42 mouse cellular contexts compared by ENCODE assay signal in genomic region chr2:34794511-34794910, GRCm38 (mm10). TPM values are rescaled to one million over a fixed set of nuclear protein-coding genes. Genes with fewer than 3 reads are reported as not detected.
"Had no signal": no experiment of that assay in that cellular context is flagged by ENCODE, and none has a peak within 500 bp of the region (broad histone marks: within the 10 kb centered on the region; RNA-seq: fewer than 3 reads in every experiment).

No protein-coding gene starts in this region.

- H3K36me3 ChIP-seq: midbrain, embryonic 15.5 days had no signal

- H3K9me3 ChIP-seq: limb, embryonic 10.5 days; limb, embryonic 12.5 days; limb, embryonic 13.5 days; limb, embryonic 15.5 days; liver, embryonic 12.5 days; liver, embryonic 13.5 days; liver, embryonic 15.5 days; lung, embryonic 15.5 days; midbrain, embryonic 10.5 days; midbrain, embryonic 12.5 days; midbrain, embryonic 13.5 days; midbrain, embryonic 15.5 days; neural tube, embryonic 12.5 days had no signal

- ATAC-seq: liver, embryonic 12.5 days; liver, postnatal 0 days; lung, postnatal 0 days; midbrain, embryonic 13.5 days; midbrain, embryonic 15.5 days; midbrain, embryonic 16.5 days had no signal

- H3K27me3 ChIP-seq: limb, embryonic 12.5 days; limb, embryonic 13.5 days; limb, embryonic 15.5 days; liver, embryonic 12.5 days; liver, embryonic 13.5 days; liver, embryonic 15.5 days; lung, embryonic 15.5 days; midbrain, embryonic 12.5 days; midbrain, embryonic 13.5 days; midbrain, embryonic 15.5 days; neural tube, embryonic 12.5 days had no signal

- H3K4me3 ChIP-seq: limb, embryonic 10.5 days; limb, embryonic 12.5 days; limb, embryonic 13.5 days; limb, embryonic 15.5 days; liver, embryonic 12.5 days; liver, embryonic 13.5 days; liver, embryonic 15.5 days; lung, embryonic 15.5 days; midbrain, embryonic 10.5 days; midbrain, embryonic 12.5 days; midbrain, embryonic 13.5 days; midbrain, embryonic 15.5 days; myocyte; neural tube, embryonic 12.5 days had no signal

- DNase-seq: left cerebral cortex, postnatal 4 days; liver; liver, embryonic 13.5 days; liver, postnatal 0 days; lung, adult 18-20 months; lung, adult 2 months; lung, embryonic 14.5 days; lung, postnatal 10 days; lung, postnatal 14 days; lung, postnatal 36 days; lung, postnatal 4 days; midbrain, embryonic 14.5 days had no signal

- H3K27ac ChIP-seq: limb, embryonic 10.5 days; limb, embryonic 12.5 days; limb, embryonic 13.5 days; limb, embryonic 15.5 days; liver, embryonic 12.5 days; liver, embryonic 13.5 days; liver, embryonic 14.5 days; lung, embryonic 15.5 days; macrophage; midbrain, embryonic 10.5 days; midbrain, embryonic 12.5 days; midbrain, embryonic 13.5 days; midbrain, embryonic 15.5 days; neural tube, embryonic 12.5 days had no signal

RNA-seq across cellular contexts. Expression of gene Gm34653, which starts 38.3 kb away (rescaled TPM):
- total RNA-seq: left cerebral cortex, adult 8-10 months; left cerebral cortex, postnatal 14 days; left cerebral cortex, postnatal 25 days; left cerebral cortex, postnatal 36 days; left cerebral cortex, postnatal 4 days; midbrain, postnatal 0 days; monocyte, adult 5-6 weeks had no signal
- polyA plus RNA-seq: limb, embryonic 10.5 days; limb, embryonic 11.5 days; limb, embryonic 15.5 days; liver, adult 2 months; liver, embryonic 11.5 days; liver, embryonic 14.5 days; liver, embryonic 15.5 days; liver, embryonic 16.5 days; lung, adult 2 months; lung, embryonic 14.5 days; lung, embryonic 15.5 days; lung, embryonic 16.5 days; lung, postnatal 0 days; macrophage; midbrain, embryonic 10.5 days; midbrain, embryonic 11.5 days; midbrain, embryonic 14.5 days; midbrain, embryonic 15.5 days; midbrain, embryonic 16.5 days; myocyte; neural tube, embryonic 11.5 days; neural tube, embryonic 12.5 days had no signal
